Mouse (Mus musculus) A20 (cell line): ENCODE data around the gene Upk3a.

ENCODE experiments used
- DNase-seq: peaks from one replicate; pipeline ENCODE4 v3.0.0-alpha.2; 2011; ENCODE audit warnings: low read depth, low spot score

The Upk3a gene

GRCm38 (mm10) chr15:85047865-85048264, 30.9 kb downstream of the Upk3a start:
- DNase-seq, result no peak

GRCm38 (mm10) chr15:85049758-85050157, 32.8 kb downstream of the Upk3a start:
- DNase-seq, result no peak

DNA sequence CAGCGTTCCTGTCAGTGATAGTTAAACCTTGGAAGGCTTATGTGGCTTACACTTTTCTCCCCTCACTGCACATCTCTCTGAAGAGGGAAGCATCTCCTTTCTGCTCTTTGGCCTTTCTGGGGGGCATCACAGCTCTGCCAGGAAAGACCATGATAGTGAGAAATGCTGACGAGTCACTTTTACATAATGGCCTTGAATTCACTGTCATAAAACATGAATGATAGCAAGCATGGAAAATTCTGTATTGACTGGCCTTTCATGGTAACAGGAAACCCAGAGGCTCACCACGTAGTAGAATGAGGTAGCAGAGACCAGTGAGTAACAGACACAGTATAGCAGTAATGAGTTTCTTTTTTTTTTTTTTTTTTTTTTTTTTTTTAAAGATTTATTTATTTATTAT, 37.2 kb downstream of the Upk3a start:
- no peak for DNase-seq

GRCm38 (mm10) chr15:85055186-85055585, 38.2 kb downstream of the Upk3a start:
- no peak for DNase-seq

GRCm38 (mm10) chr15:85063421-85063820, 46.5 kb downstream of the Upk3a start:
- no peak for DNase-seq

DNA sequence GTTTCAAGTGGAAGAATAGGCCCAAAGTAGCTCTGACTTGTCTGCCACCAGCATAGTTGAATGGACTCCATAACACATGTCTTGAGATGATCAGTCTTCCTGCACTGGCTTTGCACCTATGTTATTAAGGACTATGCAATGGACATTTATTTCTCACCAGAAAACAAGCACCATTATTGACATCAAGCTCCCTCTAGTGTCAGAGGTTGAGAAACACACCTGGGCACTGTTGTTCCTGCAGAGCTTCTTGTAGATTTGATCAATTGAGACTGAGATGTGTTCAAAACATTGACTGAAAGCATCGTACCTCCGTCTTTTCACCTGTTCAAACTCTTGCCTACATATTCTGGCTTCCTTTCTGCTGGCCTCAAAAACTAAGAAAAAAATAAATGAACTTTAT, 53.6 kb downstream of the Upk3a start:
- peak; percentile 69 for DNase-seq
